Mouse (Mus musculus) urinary bladder, postnatal 10 days (tissue): ENCODE data around the gene Tle1.

Experiments used
- DNase-seq: peaks from one replicate; pipeline ENCODE4 v3.0.0; 2022; ENCODE audit warnings: low spot score

Tle1 gene

GRCm38 (mm10) chr4:72200559-72201409, at the start of gene Tle1:
Gene Tle1, minus strand, starts transcription at chr4:72200919.
- peak; percentile 94 for DNase-seq

- no peak for DNase-seq
Measured at GRCm38 (mm10) chr4:72233584-72234219, 33.0 kb upstream of the Tle1 start.

- no peak for DNase-seq
Measured at GRCm38 (mm10) chr4:72232206-72232605, 31.5 kb upstream of the Tle1 start.

GRCm38 (mm10) chr4:72230832-72231231, 30.1 kb upstream of the Tle1 start:
- DNase-seq = no peak

GRCm38 (mm10) chr4:72221629-72222028, 20.9 kb upstream of the Tle1 start:
- no peak for DNase-seq

GRCm38 (mm10) chr4:72204420-72205045, 3.8 kb upstream of the Tle1 start:
- DNase-seq = no peak

- no peak for DNase-seq
Measured at GRCm38 (mm10) chr4:72201521-72201991, 837 bp upstream of the Tle1 start.

- peak; percentile 13 for DNase-seq
Measured at GRCm38 (mm10) chr4:72199571-72200558, 854 bp downstream of the Tle1 start.

GRCm38 (mm10) chr4:72198877-72199411, 1.8 kb downstream of the Tle1 start:
- DNase-seq = peak; percentile 18

GRCm38 (mm10) chr4:72197888-72198605, 2.7 kb downstream of the Tle1 start:
- no peak for DNase-seq

- no peak for DNase-seq
Measured at GRCm38 (mm10) chr4:72195116-72195835, 5.4 kb downstream of the Tle1 start.

GRCm38 (mm10) chr4:72193276-72193675, 7.4 kb downstream of the Tle1 start:
- no peak for DNase-seq

GRCm38 (mm10) chr4:72184476-72184875, 16.2 kb downstream of the Tle1 start:
- DNase-seq = no peak

GRCm38 (mm10) chr4:72182343-72182988, 18.3 kb downstream of the Tle1 start:
- no peak for DNase-seq

- no peak for DNase-seq
Measured at GRCm38 (mm10) chr4:72175943-72176342, 24.8 kb downstream of the Tle1 start.

- DNase-seq = no peak
Measured at GRCm38 (mm10) chr4:72168267-72168666, 32.5 kb downstream of the Tle1 start.

GRCm38 (mm10) chr4:72167761-72168229, 32.9 kb downstream of the Tle1 start:
- DNase-seq = no peak

GRCm38 (mm10) chr4:72167171-72167570, 33.5 kb downstream of the Tle1 start:
- DNase-seq = no peak

- no peak for DNase-seq
Measured at GRCm38 (mm10) chr4:72166561-72166960, 34.2 kb downstream of the Tle1 start.
